Mouse (Mus musculus) urinary bladder, postnatal 25 days (tissue): ENCODE measurements around the gene Maoa.

Source experiments
- DNase-seq: peaks from one replicate; pipeline ENCODE4 v3.0.0; 2022; ENCODE audit warnings: low spot score

Gene Maoa

GRCm38 (mm10) chrX:16619034-16619929 lies at the start of gene Maoa:
Gene Maoa, plus strand, starts transcription at chrX:16619698.
- DNase-seq, result peak; percentile 41

- peak; percentile 79 for DNase-seq
Measured at GRCm38 (mm10) chrX:16618225-16619033, 1.1 kb upstream of the Maoa start.

GRCm38 (mm10) chrX:16656511-16656910 lies 37.0 kb downstream of the Maoa start:
- DNase-seq, result no peak

- DNase-seq, result no peak
Measured at GRCm38 (mm10) chrX:16706094-16706493, 86.6 kb downstream of the Maoa start.

- DNase-seq, result no peak
Measured at GRCm38 (mm10) chrX:16714033-16714432, 94.5 kb downstream of the Maoa start.
